Mouse (Mus musculus): ENCODE measurements around the gene Commd3.

Commd3 gene

GRCm38 (mm10) chr2:18688286-18688685 lies 16.1 kb downstream of the Commd3 start:
- no peak for DNase-seq

GRCm38 (mm10) chr2:18688708-18689063 lies 16.5 kb downstream of the Commd3 start:
- DNase-seq, result peak; percentile 96

- peak; percentile 94 for DNase-seq
Measured at GRCm38 (mm10) chr2:18689064-18689921, 17.1 kb downstream of the Commd3 start.

- peak; percentile 89 for DNase-seq
Measured at GRCm38 (mm10) chr2:18690055-18690691, 18.0 kb downstream of the Commd3 start.

- no peak for DNase-seq
Measured at GRCm38 (mm10) chr2:18690756-18691155, 18.6 kb downstream of the Commd3 start.

GRCm38 (mm10) chr2:18692031-18692430 lies 19.8 kb downstream of the Commd3 start:
- DNase-seq, result no peak

GRCm38 (mm10) chr2:18692548-18692947 lies 20.4 kb downstream of the Commd3 start:
- no peak for DNase-seq

- DNase-seq, result no peak
Measured at GRCm38 (mm10) chr2:18693491-18693870, 21.3 kb downstream of the Commd3 start.

- peak; percentile 98 for DNase-seq
Measured at GRCm38 (mm10) chr2:18693871-18694610, 21.9 kb downstream of the Commd3 start, which contains the start of gene Spag6. Gene Spag6 (plus strand): TSS chr2:18694032.

- no peak for DNase-seq
Measured at GRCm38 (mm10) chr2:18694611-18694950, 22.4 kb downstream of the Commd3 start.

GRCm38 (mm10) chr2:18695163-18695562 lies 23.0 kb downstream of the Commd3 start:
- peak; percentile 55 for DNase-seq

- DNase-seq, result no peak
Measured at GRCm38 (mm10) chr2:18695629-18696150, 23.5 kb downstream of the Commd3 start.

- no peak for DNase-seq
Measured at GRCm38 (mm10) chr2:18697591-18698244, 25.5 kb downstream of the Commd3 start.

GRCm38 (mm10) chr2:18698663-18699385 lies 26.6 kb downstream of the Commd3 start:
- peak; percentile 89 for DNase-seq

- no peak for DNase-seq
Measured at GRCm38 (mm10) chr2:18699401-18699990, 27.3 kb downstream of the Commd3 start.

GRCm38 (mm10) chr2:18710356-18710755 lies 38.2 kb downstream of the Commd3 start:
- DNase-seq, result peak; percentile 82

- peak; percentile 48 for DNase-seq
Measured at GRCm38 (mm10) chr2:18713071-18713470, 40.9 kb downstream of the Commd3 start.

GRCm38 (mm10) chr2:18714337-18714736 lies 42.2 kb downstream of the Commd3 start:
- DNase-seq, result no peak

GRCm38 (mm10) chr2:18718521-18718920 lies 46.3 kb downstream of the Commd3 start:
- DNase-seq, result peak; percentile 76

- no peak for DNase-seq
Measured at GRCm38 (mm10) chr2:18722208-18722830, 50.1 kb downstream of the Commd3 start.

- DNase-seq, result no peak
Measured at GRCm38 (mm10) chr2:18724462-18724861, 52.3 kb downstream of the Commd3 start.

Measured in heart, adult 11 months (tissue).